Mouse (Mus musculus) E14TG2a.4 (cell line): ENCODE measurements around the gene Osgin1.

Experiments used
- H3K27me3 ChIP-seq: 2 replicates; pipeline ENCODE4 v1.6.1; 2014; ENCODE audit warnings: low read length, control low read depth; ENCODE audit not compliant: insufficient read depth
- H3K36me3 ChIP-seq: 2 replicates; pipeline ENCODE4 v1.6.1; 2014; ENCODE audit warnings: low read length, control low read depth; ENCODE audit not compliant: insufficient read depth
- H3K4me1 ChIP-seq: replicated peaks from 2 replicates; pipeline ENCODE4 v1.6.1; 2014; ENCODE audit warnings: low read depth, low read length, control low read depth
- H3K4me3 ChIP-seq: replicated peaks from 2 replicates; pipeline ENCODE4 v1.5.1; 2014; ENCODE audit warnings: mild to moderate bottlenecking, low read length
- H3K9me3 ChIP-seq: 2 replicates; pipeline ENCODE4 v1.6.1; 2014; ENCODE audit warnings: low read length, control low read depth
- CTCF ChIP-seq: conservative IDR thresholded peaks from 2 replicates; pipeline ENCODE4 v1.5.1; 2014; ENCODE audit warnings: low read length
- NANOG ChIP-seq: IDR thresholded peaks from 2 replicates; pipeline ENCODE4 v1.6.1; 2014; ENCODE audit warnings: borderline replicate concordance, low read length, mixed read lengths
- POU5F1 ChIP-seq: IDR thresholded peaks from 2 replicates; pipeline ENCODE4 v1.6.1; 2014; ENCODE audit warnings: low read length, borderline replicate concordance

The Osgin1 gene

DNA sequence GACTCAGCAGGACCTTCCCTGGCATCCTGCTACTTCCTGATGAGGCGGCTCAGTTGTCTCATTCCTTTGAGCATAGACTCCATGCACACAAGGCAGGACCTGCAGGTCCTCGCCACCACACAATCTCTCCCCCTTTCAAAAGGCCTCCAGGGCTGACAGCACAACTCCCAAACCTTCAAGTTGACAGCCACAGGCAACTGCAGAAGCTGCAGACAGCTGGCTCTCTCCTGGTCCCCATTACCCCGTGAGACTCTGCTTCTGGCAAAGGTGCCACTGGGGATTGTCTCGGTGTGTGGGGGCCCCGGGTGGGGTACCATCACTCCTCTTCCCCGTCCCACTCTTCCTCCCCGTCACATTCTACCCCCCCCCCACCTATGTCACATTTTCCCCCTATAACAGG is 13.6 kb upstream of the Osgin1 start:
- Histone ChIP-seq H3K9me3 (no peaks in the 10 kb centered on the region), H3K27me3 (peaks cover 51% of the 10 kb centered on the region), H3K4me1 (peaks cover 49% of the 10 kb centered on the region), H3K36me3 (no peaks in the 10 kb centered on the region), H3K4me3 (no peak overlapping the region)
- TF ChIP-seq POU5F1 (no peak), CTCF (no peak), NANOG (no peak)

DNA sequence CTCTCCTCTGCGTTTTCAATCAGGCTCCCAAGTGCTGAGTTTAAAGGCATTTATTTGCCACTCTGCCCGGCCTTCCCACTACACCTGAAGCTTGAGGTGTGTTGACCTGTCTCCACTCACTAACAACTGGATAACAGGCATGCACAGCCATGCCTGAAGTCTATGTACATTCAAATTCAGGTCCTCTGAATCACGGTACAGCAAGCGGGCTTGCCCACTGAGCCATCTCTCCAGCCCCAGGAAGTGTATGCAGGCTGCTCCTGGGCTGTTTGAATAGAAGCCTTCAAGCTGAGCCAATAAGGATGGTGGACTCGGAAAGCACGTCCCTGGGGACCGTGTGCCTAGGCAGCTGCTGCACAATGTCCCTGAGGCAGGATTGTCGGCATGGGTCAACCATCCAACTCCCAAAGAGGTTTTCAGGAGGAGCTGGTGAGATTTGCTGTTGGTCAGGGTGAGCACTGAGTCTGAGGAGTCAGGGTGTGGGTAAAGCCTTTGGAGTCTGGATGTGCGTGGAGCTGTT is 12.3 kb upstream of the Osgin1 start:
- Histone ChIP-seq H3K27me3 (peaks cover 40% of the 10 kb centered on the region), H3K4me1 (peaks cover 49% of the 10 kb centered on the region), H3K36me3 (no peaks in the 10 kb centered on the region), H3K4me3 (no peak overlapping the region), H3K9me3 (no peaks in the 10 kb centered on the region)
- TF ChIP-seq POU5F1 (no peak), NANOG (no peak), CTCF (no peak)

DNA sequence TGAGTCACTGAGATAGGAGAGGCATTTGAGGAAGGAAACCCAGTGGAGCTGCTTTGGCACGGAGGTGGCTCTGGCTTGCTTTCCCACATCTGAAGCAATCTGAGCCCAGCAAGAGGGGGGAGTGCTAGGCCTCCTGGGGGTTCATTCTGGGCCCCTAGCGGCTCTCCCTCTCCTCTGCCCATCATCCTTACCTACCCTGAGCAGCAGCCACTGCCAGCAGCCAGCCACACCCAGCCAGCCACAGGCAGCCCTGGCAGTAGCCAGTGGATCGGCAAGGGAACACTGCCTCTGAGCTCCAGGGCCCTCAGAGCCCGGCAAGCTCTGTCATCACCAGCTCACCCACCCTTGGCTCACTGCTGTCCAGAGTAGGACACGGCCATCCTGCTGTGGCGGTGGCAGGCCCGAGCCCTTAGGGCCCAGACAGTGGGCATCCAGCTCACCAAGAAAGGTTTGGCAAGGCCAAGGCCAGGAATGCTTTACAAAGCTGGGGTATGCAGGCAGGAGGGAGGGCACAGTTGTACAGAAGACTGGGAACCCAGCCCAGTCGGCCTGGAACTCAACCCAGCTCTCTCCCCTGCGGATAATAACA is 11.7 kb upstream of the Osgin1 start:
- H3K9me3 ChIP-seq: no peaks in the 10 kb centered on the region
- TF ChIP-seq NANOG (no peak), POU5F1 (no peak), CTCF (no peak)
- peaks cover 37% of the 10 kb centered on the region for H3K27me3 ChIP-seq
- no peaks in the 10 kb centered on the region for H3K36me3 ChIP-seq
- 0 out of 2 replicates have a peak overlapping the region, but pooled peaks have one; percentile 32 for H3K4me3 ChIP-seq
- peaks cover 49% of the 10 kb centered on the region for H3K4me1 ChIP-seq

DNA sequence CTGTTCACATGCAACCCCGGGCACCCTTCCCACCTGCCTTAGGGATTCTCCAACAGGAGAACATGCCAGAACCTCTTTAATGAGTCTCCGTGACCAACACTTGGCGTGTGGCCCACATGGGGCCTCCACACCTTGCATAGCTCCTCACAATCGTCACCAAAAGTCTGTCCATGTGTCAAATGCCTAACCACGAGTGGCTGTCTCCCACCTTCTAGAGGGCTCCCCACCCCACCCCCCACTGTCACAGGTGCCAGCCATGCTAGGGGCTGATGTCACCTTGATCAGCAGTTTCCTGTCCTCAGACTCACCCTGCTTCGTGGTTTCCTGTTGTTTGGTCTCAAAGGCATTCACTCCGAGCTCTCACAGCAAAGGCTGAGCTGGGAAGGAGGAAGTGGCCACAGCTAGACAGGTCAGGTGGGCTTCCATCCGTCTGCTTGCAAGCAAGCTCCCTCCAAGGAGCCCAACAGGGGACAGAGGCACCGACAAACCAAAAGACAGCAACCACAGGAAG is 10.2 kb upstream of the Osgin1 start:
- Histone ChIP-seq H3K4me3 (no peak overlapping the region; the same call in 1 of the 2 replicates), H3K9me3 (no peaks in the 10 kb centered on the region), H3K27me3 (peaks cover 29% of the 10 kb centered on the region), H3K36me3 (no peaks in the 10 kb centered on the region), H3K4me1 (peaks cover 52% of the 10 kb centered on the region)
- no peak for TF ChIP-seq CTCF
- no peak for TF ChIP-seq NANOG
- no peak for TF ChIP-seq POU5F1

DNA sequence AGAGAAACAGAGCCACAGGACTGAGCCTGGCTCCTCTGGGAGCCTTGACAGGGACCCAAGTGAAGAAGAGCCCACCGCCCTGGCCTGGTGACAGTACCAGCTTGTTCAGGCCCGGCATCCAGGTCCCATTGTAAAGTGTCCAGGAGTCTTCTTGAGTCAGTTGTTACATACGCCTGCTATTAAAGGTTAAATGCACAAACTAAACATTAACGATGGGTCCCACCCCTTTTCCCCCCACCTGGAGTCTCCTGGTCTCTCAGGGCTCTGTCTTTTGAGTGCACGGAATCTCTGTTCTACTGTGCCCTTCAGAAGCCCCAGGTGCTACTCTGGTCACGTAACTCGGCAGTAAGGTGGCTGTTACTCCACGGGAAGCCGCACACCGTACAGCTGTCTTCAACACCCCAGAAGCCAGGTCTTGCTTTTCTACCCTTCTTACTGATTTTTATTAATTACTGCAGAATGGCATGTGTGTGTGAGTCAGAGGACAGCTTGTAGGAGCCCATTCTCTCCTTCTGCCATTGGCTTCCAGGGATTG is 9.7 kb upstream of the Osgin1 start:
- H3K36me3 ChIP-seq: no peaks in the 10 kb centered on the region
- no peak overlapping the region; the same call in 1 of the 2 replicates for H3K4me3 ChIP-seq
- H3K27me3 ChIP-seq: peaks cover 34% of the 10 kb centered on the region
- no peak for TF ChIP-seq CTCF
- TF ChIP-seq POU5F1: no peak
- TF ChIP-seq NANOG: no peak
- no peaks in the 10 kb centered on the region for H3K9me3 ChIP-seq
- H3K4me1 ChIP-seq: peaks cover 47% of the 10 kb centered on the region

DNA sequence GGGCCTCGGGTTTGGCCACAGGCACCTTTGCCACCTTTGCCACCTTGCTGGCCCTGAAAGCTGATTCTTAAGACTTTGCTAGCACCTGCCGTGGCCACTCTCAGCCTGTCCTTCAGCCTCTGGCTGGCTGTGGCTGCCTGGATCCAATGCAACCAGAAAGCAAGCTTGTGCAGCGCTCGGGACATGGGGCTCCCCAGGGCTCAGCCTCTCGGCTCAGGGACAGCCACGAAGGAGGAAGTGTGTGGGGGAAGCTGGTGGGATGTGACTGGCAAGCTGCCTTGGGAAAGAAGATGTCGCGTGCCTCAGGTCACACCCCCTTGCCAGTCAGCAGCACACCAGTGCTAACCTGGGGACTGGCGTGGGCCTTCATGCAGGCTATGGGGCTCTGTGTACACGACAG is 9.2 kb upstream of the Osgin1 start:
- Histone ChIP-seq H3K27me3 (peaks cover 39% of the 10 kb centered on the region), H3K4me3 (no peak overlapping the region), H3K36me3 (no peaks in the 10 kb centered on the region), H3K4me1 (peaks cover 42% of the 10 kb centered on the region), H3K9me3 (no peaks in the 10 kb centered on the region)
- TF ChIP-seq CTCF: no peak
- no peak for TF ChIP-seq POU5F1
- TF ChIP-seq NANOG: no peak

DNA sequence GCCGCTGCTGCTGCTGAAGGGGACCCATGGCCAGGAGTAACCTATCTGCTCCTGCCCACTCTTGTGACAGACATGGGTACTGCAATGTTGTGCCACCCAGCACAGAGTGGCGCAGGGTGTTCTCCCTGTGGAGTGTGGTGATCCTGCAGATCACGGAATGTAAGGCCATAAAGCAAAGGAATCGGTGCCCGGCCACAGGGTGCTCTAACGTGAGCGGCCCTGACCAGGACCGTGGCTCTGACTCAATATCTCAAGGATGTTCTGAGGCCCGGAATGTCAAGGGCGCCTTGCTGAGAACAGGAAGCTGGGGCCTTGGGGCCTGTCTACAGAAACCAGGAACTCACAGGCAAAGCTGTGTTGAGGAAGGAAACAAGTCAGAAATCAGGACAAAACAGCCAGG is 8.4 kb upstream of the Osgin1 start:
- peaks cover 41% of the 10 kb centered on the region for H3K4me1 ChIP-seq
- TF ChIP-seq CTCF: no peak
- no peak for TF ChIP-seq POU5F1
- no peak for TF ChIP-seq NANOG

DNA sequence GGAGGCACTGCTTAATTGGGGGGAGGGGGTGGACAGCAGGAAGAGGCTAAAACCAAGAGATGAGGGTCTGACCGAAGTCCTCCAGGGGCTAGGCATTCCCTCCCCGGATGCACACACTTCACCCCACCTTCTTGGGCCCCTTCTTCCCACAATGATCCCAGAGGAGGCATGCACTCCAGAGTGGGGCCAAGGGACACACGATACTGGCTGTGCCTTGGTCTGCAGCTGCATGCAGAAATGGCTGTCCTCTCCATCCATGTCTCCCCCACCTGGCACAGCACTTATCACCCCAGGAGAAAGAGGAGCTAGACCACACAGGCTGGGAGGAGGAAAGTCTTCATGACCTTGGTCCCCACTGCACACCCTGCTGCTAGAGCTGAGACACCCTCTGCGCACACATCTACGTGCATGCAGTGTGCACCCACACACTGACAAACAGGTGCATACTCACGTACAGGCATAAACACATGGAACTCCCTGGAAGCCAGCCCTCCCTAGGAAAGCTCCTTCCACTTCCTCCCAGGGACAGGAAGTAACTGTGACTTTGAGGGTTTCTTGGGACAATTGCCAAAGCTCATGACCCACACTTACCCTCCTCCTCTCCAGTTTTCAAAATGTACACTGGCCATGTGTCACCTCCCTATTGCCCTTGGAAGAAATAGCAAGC is 7.7 kb upstream of the Osgin1 start:
- Histone ChIP-seq H3K4me1 (peaks cover 34% of the 10 kb centered on the region), H3K27me3 (peaks cover 38% of the 10 kb centered on the region), H3K9me3 (no peaks in the 10 kb centered on the region), H3K4me3 (no peak overlapping the region), H3K36me3 (no peaks in the 10 kb centered on the region)
- TF ChIP-seq NANOG: no peak
- no peak for TF ChIP-seq CTCF
- TF ChIP-seq POU5F1: no peak

More for the DNA sequence above, 8.4 kb upstream of the Osgin1 start:
- Histone ChIP-seq H3K27me3 (peaks cover 42% of the 10 kb centered on the region), H3K9me3 (no peaks in the 10 kb centered on the region), H3K4me3 (no peak overlapping the region), H3K36me3 (no peaks in the 10 kb centered on the region)
